In the genomic region with DNA sequence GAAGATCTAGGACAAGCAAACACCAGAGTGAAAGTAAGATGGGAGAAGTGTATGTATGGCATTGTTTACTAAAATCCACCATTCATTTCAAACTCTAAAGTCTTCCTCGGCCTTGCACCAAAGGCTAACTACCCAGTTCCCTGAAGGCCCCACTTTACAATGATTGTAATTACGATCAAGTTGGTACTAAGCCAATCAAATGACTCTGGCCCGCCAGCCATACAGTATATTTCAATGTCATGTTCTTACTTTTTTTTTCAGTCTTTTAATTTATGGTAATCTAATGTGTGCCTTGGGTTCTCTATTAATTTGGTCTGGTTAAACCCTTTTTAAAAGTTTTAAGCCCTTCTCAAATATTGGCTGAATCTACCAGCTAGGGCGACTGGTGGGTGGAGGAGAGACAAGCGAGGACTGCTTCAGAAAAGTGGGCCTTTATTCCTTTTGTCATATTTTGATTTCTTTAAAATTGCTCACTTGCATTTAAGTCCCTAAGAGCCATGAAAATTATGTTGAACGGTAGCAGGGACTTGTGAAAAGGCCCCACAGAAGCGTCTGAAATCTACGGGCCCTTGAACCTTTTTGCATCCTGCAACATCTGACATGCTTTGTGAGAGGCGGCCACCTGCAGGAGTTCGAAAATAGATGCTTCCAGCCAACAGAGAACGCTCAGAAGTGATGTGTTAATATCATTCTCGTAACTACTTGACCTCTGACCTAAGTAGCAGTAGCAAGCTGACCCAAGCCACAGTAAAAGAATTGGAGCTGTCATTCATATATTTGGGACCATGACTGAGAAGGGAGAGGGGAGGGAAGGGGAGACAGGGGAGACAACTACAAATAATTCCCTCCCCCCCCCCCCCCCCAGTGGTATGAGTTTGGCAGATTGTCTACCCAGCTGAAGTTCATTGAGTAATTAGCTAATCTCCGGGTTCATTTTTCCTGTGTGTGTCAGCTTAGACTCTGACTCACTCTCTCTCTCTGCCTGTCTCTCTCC, we compare ENCODE assay signal across 11 mouse cellular contexts.
A peak's percentile ranks its signal among the peaks of the same experiment; 100 is the strongest.
DNase-seq lines count a peak whose midpoint lies in the region; ATAC-seq lines count a peak whose summit lies in the region.
"Had no signal": no experiment of that assay in that cellular context is flagged by ENCODE, and none has a peak within 500 bp of the region (broad histone marks: within the 10 kb centered on the region; RNA-seq: fewer than 3 reads in every experiment).

No protein-coding gene starts in this region.

- H3K4me3 ChIP-seq in hindbrain, embryonic 11.5 days (ENCODE audit: low read depth, low read length): no peak overlapping the region
- H3K4me3 ChIP-seq in hindbrain, embryonic 13.5 days: no peak overlapping the region
- H3K4me3 ChIP-seq in forebrain, embryonic 15.5 days: no peak overlapping the region

- H3K4me2 ChIP-seq in hindbrain, embryonic 11.5 days (replicated peaks; ENCODE audit: low read depth, low read length): no peak overlapping the region
- no peak overlapping the region for H3K4me2 ChIP-seq in hindbrain, embryonic 13.5 days
- no peak overlapping the region for H3K4me2 ChIP-seq in forebrain, embryonic 15.5 days (replicated peaks)

- no peaks in the 10 kb centered on the region for H3K9me3 ChIP-seq in hindbrain, embryonic 11.5 days (ENCODE audit: control insufficient read depth, low read length)
- no peaks in the 10 kb centered on the region for H3K9me3 ChIP-seq in hindbrain, embryonic 13.5 days
- H3K9me3 ChIP-seq in forebrain, embryonic 15.5 days: no peaks in the 10 kb centered on the region

- peaks cover 2% of the 10 kb centered on the region; the same call in 1 of the 2 replicates for H3K27me3 ChIP-seq in hindbrain, embryonic 11.5 days (ENCODE audit: control insufficient read depth, insufficient read depth, low read length)
- H3K27me3 ChIP-seq in hindbrain, embryonic 13.5 days: peaks cover 53% of the 10 kb centered on the region
- H3K27me3 ChIP-seq in forebrain, embryonic 15.5 days: no peaks in the 10 kb centered on the region

- no peaks in the 10 kb centered on the region for H3K4me1 ChIP-seq in hindbrain, embryonic 11.5 days (replicated peaks; ENCODE audit: control insufficient read depth, insufficient read depth, low read length)
- H3K4me1 ChIP-seq in hindbrain, embryonic 13.5 days (replicated peaks): peaks cover 6% of the 10 kb centered on the region
- H3K4me1 ChIP-seq in forebrain, embryonic 15.5 days: peaks cover 24% of the 10 kb centered on the region

- DNase-seq in hindbrain, embryonic 11.5 days (ENCODE audit: low spot score): peak; percentile 31
- DNase-seq in 3T3-L1 (ENCODE audit: low read depth, low spot score) (peak; percentile 48), NIH3T3 (ENCODE audit: low read depth) (peak; percentile 52)
- no peak for DNase-seq in spleen, adult 12 weeks (ENCODE audit: low spot score)
- no peak for DNase-seq in T-cell, adult 2 months (ENCODE audit: low spot score)
- no peak for DNase-seq in ovary, adult 18-20 months (ENCODE audit: low spot score)
- DNase-seq: cerebellum, adult 11 months; left cerebral cortex, postnatal 4 days; liver, postnatal 0 days had no signal

- WGBS in hindbrain, embryonic 11.5 days: 28% methylated on average over 13 of the region's 13 CpGs
- WGBS in hindbrain, embryonic 13.5 days: 26% methylated on average over 13 of the region's 13 CpGs
- 12% methylated on average over 13 of the region's 13 CpGs for WGBS in forebrain, embryonic 15.5 days

- H3K36me3 ChIP-seq in hindbrain, embryonic 11.5 days (ENCODE audit: control insufficient read depth, insufficient read depth, low read length): no peaks in the 10 kb centered on the region
- no peaks in the 10 kb centered on the region for H3K36me3 ChIP-seq in hindbrain, embryonic 13.5 days
- H3K36me3 ChIP-seq in forebrain, embryonic 15.5 days: no peaks in the 10 kb centered on the region

- peak; percentile 59; the same call in 1 of the 2 replicates for ATAC-seq in hindbrain, embryonic 11.5 days (ENCODE audit: low FRiP score)
- no peak for ATAC-seq in hindbrain, embryonic 13.5 days (ENCODE audit: low FRiP score)
- ATAC-seq in forebrain, embryonic 15.5 days (replicated peaks): peak; percentile 39; the same call in 1 of the 2 replicates
- ATAC-seq: liver, postnatal 0 days had no signal

- H3K27ac ChIP-seq in hindbrain, embryonic 11.5 days (ENCODE audit: low read depth, low read length): no peak overlapping the region
- H3K27ac ChIP-seq in hindbrain, embryonic 13.5 days: no peak overlapping the region
- H3K27ac ChIP-seq in forebrain, embryonic 15.5 days (replicated peaks): 0 out of 2 replicates have a peak overlapping the region, but pooled peaks have one; percentile 43

- no peak overlapping the region for H3K9ac ChIP-seq in hindbrain, embryonic 11.5 days (ENCODE audit: low read depth, low read length)
- no peak overlapping the region for H3K9ac ChIP-seq in hindbrain, embryonic 13.5 days
- H3K9ac ChIP-seq in forebrain, embryonic 15.5 days (replicated peaks): no peak overlapping the region
- H3K9ac ChIP-seq: liver, postnatal 0 days had no signal

Comparison
In these comparisons a context has a peak if more than half of its experiments do, and no peak if none do; other contexts are left out.
1. DNase-seq: peak in hindbrain, embryonic 11.5 days (single experiment), 3T3-L1 (single experiment) and NIH3T3 (single experiment); none in spleen, adult 12 weeks (single experiment), T-cell, adult 2 months (single experiment) and ovary, adult 18-20 months (single experiment).